Mouse (Mus musculus) yolk sac, embryonic 10.5 days (tissue): ENCODE data around the gene Vmn2r25.
A peak's percentile ranks its signal among the peaks of the same experiment; 100 is the strongest.
"Not testable (repeated sequence)": the region's sequence is repeated elsewhere in the genome, so short reads cannot be mapped to it uniquely, and the experiment has no call there.

ENCODE experiments used
- DNase-seq: peaks from one replicate; pipeline ENCODE4 v3.0.0-alpha.2; 2017; ENCODE audit warnings: low spot score

Gene Vmn2r25

DNA sequence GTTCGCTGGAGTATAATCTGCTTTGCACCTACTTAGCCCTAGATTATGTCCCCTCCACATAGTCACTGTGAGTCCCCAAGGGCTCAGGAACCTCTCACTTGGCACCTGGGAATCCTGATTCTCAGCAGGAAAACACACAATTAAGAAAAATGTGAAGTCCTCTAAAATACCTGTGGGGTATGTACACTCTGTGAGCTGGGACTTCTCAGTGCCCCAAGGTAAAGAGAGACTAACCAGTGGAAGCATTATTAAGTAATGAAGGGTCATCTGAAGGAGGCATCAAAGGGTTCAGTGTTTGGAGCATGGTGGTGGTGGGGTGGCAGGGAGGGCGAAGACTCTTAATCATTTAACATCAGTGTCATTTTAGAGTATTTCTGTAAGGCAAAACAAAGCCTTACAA, at the start of gene Vmn2r25:
Gene Vmn2r25 (minus strand): TSS at position 101 of the 400 bp plus-strand sequence.
- not testable (repeated sequence) for DNase-seq

GRCm38 (mm10) chr6:123819951-123820350, 33.3 kb downstream of the Vmn2r25 start:
- no peak for DNase-seq

DNA sequence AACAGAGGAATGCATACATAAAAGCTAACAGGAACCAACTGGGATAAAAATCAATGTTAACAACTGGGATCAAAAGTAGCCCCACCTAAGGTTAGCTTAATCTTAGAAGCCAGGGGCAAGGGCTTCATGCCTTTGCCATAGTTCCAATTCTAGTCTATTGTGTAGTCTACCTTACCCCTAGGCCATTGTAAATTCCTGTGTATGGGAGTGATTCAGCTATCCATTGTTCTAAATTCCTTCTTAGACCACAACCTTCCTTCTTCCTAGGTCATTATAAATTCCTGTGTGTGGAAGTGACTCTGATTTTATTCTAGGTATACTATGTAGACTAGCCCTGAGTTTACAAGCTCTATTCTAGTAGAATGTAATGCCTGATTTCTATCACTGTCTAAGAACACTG, 43.0 kb downstream of the Vmn2r25 start:
- DNase-seq = not testable (repeated sequence)

DNA sequence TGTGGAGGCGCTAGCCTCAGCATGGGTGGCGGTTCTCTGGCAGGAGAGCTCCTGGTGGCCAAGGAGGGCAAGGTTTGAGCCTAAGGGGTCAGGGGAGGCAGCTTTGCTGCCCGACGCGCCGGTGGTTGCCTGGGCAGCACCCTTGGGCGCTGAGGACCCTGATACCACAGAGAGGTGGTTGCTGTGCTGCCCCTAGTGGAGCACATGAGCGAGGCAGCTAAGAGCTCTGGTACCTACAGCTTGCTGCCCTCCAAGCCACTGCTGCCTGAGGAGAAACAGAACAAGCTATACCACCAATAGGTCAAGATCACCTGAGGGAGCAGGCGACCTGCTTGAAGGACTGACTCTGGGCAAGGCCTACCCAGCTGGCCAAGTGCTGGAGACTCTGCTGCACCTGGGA, 59.5 kb downstream of the Vmn2r25 start:
- peak; percentile 1 for DNase-seq

- no peak for DNase-seq
These were observed 68.4 kb downstream of the Vmn2r25 start for GRCm38 (mm10) chr6:123784857-123785256.

- DNase-seq = no peak
These were observed 74.7 kb downstream of the Vmn2r25 start, which contains the start of gene Vmn2r24 for GRCm38 (mm10) chr6:123778579-123778978. Vmn2r24 (plus strand) TSS chr6:123778879.
